Mouse (Mus musculus) olfactory bulb, adult 2 months (tissue): ENCODE results near the gene Exosc10.

ENCODE experiments used
- CTCF ChIP-seq: fragments of 200-500 bp; IDR thresholded peaks from 2 replicates; pipeline ENCODE4 v1.5.1; 2012; ENCODE audit warnings: low read depth, mild to moderate bottlenecking, low read length, moderate library complexity; ENCODE audit not compliant: insufficient read depth
- POLR2A ChIP-seq: fragments of 200-500 bp; IDR thresholded peaks from 2 replicates; pipeline ENCODE4 v1.6.1; 2012; ENCODE audit warnings: mild to moderate bottlenecking, low read depth, low read length, moderate library complexity; ENCODE audit not compliant: insufficient read depth

DNA sequence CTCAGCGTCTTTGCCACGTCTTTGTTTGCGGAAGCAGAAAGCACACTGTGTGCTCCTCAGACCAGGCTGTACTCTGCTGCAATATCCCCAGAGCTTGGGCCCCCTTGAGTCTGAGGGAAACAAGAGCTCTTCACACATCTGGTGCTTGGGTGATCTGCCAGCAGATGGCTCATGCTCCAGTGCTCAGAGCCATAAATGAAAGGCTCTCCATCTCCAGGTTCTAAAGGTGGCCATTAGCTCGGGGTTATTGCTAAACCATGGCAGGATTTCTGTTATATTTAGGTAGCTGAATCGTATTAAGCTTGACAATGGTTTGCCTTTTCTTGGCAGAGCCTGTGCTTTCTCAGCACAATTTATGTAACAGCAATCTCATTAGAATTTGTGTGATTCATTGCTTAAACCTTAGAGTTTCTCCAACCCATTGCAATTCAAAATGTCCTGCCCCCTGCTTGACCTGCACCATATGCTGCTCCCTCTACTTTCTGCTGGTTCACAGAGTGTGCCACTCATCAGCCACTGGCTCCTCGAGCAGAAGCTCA, 45.1 kb upstream of the Exosc10 start:
- TF ChIP-seq CTCF (no peak), POLR2A (no peak)
